ENCODE assay signal across 10 mouse cellular contexts in genomic region chr11:19737331-19737730, GRCm38 (mm10).
DNase-seq lines count a peak whose midpoint lies in the region; TF ChIP-seq lines count a peak whose summit lies in the region.
"Had no signal": no experiment of that assay in that cellular context is flagged by ENCODE, and none has a peak within 500 bp of the region (broad histone marks: within the 10 kb centered on the region; RNA-seq: fewer than 3 reads in every experiment).

No protein-coding gene starts in this region.

- no peak overlapping the region for H3K4me3 ChIP-seq in myocyte
- H3K4me3 ChIP-seq: hindbrain, embryonic 12.5 days had no signal

- H3K79me2 ChIP-seq in myocyte (ENCODE audit: control insufficient read depth, insufficient read depth) = no peaks in the 10 kb centered on the region

- no peak overlapping the region for H3ac ChIP-seq in myocyte (ENCODE audit: control insufficient read depth, insufficient read length)

- peak overlapping the region; percentile 63 for H3K4me2 ChIP-seq in myocyte (ENCODE audit: low read depth)
- H3K4me2 ChIP-seq: hindbrain, embryonic 12.5 days had no signal

- intact Hi-C loops in heart, postnatal 10 days (cut with DNase I) = no loop called here

- TF ChIP-seq POLR2A in myocyte (IDR thresholded peaks at IDR 0.05; ENCODE audit: insufficient read length, low read depth) = no peak

- no peaks in the 10 kb centered on the region for H3K27me3 ChIP-seq in myocyte (ENCODE audit: control insufficient read depth, insufficient read depth, insufficient read length)
- H3K27me3 ChIP-seq: hindbrain, embryonic 12.5 days had no signal

- peak; percentile 3 for DNase-seq in kidney, adult 9 months
- DNase-seq in kidney, postnatal 25 days = no peak
- DNase-seq in adrenal gland, postnatal 14 days = peak; percentile 52
- peak; percentile 32 to 42 for DNase-seq in heart, postnatal 10 days
- no peak for DNase-seq in thymus, postnatal 0 days (ENCODE audit: low spot score)
- no peak for DNase-seq in frontal cortex, adult 2 months (ENCODE audit: extremely low spot score in 1 of 2, low spot score in 1 of 2)
- DNase-seq in left cerebral cortex, adult 8-10 months (ENCODE audit: low spot score in 2 of 2) = no peak
- DNase-seq: layer of hippocampus, postnatal 36 days had no signal

- H3K36me3 ChIP-seq in myocyte (ENCODE audit: control insufficient read depth, insufficient read depth) = no peaks in the 10 kb centered on the region
- H3K36me3 ChIP-seq: hindbrain, embryonic 12.5 days had no signal

TF ChIP-seq in myocyte, 11 proteins besides CTCF, POLR2A, EP300 and RAD21:
- TF ChIP-seq MAX (IDR thresholded peaks at IDR 0.05; ENCODE audit: low read depth) (no peak), CEBPB (IDR thresholded peaks at IDR 0.05; ENCODE audit: insufficient read depth, poor library complexity, severe bottlenecking) (peak; percentile 40; the same call in 1 of the 2 replicates)

Comparison
In these comparisons a context has a peak if more than half of its experiments do, and no peak if none do; other contexts are left out.
1. DNase-seq: peak in kidney, adult 9 months (single experiment), adrenal gland, postnatal 14 days (single experiment) and heart, postnatal 10 days (2 of 2); none in kidney, postnatal 25 days (0 of 2), thymus, postnatal 0 days (single experiment), frontal cortex, adult 2 months (0 of 2) and left cerebral cortex, adult 8-10 months (0 of 2).